Mouse (Mus musculus) forebrain, postnatal 0 days (tissue): Measurements from ENCODE around the gene Ano6. TPM values are rescaled to one million over a fixed set of nuclear protein-coding genes. Genes with fewer than 3 reads are reported as not detected.

ENCODE experiments used
- ATAC-seq: fragments of 200-750 bp; cut with Nextera tagmentation; 2 replicates; pipeline ENCODE4 v1.8.0; 2017; ENCODE audit warnings: mild to moderate bottlenecking, moderate library complexity
- DNase-seq: peaks from one replicate; pipeline ENCODE4 v3.0.0-alpha.2; 2015
- H3K27ac ChIP-seq: fragments of 300-500 bp; sonication (generic); 2 replicates; pipeline ENCODE4 v1.5.1; 2014; ENCODE audit warnings: low read depth, mild to moderate bottlenecking, antibody characterized with exemption, low read length, moderate library complexity, mixed read lengths
- H3K27me3 ChIP-seq: fragments of 300-500 bp; sonication (generic); 2 replicates; pipeline ENCODE4 v1.6.1; 2014; ENCODE audit warnings: mild to moderate bottlenecking, low read length, mixed read lengths; ENCODE audit not compliant: insufficient read depth
- H3K36me3 ChIP-seq: fragments of 300-500 bp; sonication (generic); 2 replicates; pipeline ENCODE4 v1.6.1; 2014; ENCODE audit warnings: mild to moderate bottlenecking, moderate library complexity; ENCODE audit not compliant: insufficient read depth
- H3K4me1 ChIP-seq: fragments of 300-500 bp; sonication (generic); 2 replicates; pipeline ENCODE4 v1.6.1; 2014; ENCODE audit warnings: antibody characterized with exemption; ENCODE audit not compliant: insufficient read depth
- H3K4me2 ChIP-seq: fragments of 300-500 bp; sonication (generic); 2 replicates; pipeline ENCODE4 v1.6.1; 2014; ENCODE audit warnings: low read depth, mild to moderate bottlenecking, moderate library complexity
- H3K4me3 ChIP-seq: fragments of 300-500 bp; sonication (generic); 2 replicates; pipeline ENCODE4 v1.5.1; 2014; ENCODE audit warnings: low read depth, low read length, mixed read lengths
- H3K9ac ChIP-seq: fragments of 300-500 bp; sonication (generic); 2 replicates; pipeline ENCODE4 v1.6.1; 2014; ENCODE audit warnings: mild to moderate bottlenecking
- H3K9me3 ChIP-seq: fragments of 300-500 bp; sonication (generic); 2 replicates; pipeline ENCODE4 v1.6.1; 2016; ENCODE audit warnings: low read length
- CTCF ChIP-seq: sonication (generic); IDR thresholded peaks from 2 replicates; pipeline ENCODE4 v1.5.1; 2016; ENCODE audit warnings: antibody characterized with exemption, control low read depth, low read depth
- WGBS: fragments of 180-500 bp; shearing (Covaris S2); extraction: QIAGEN DNeasy Blood & Tissue Kit; methylation state at CpG from one replicate; pipeline ENCODE4 v1.1.7; 2014; 5-methylcytosine and 5-hydroxymethylcytosine counted together
- polyA plus RNA-seq: library from polyadenylated mRNA; unstranded; fragments of >200 nt; fragmentation: Nextera tagmentation; extraction: Ambion mirVana; gene quantifications from 2 replicates; pipeline ENCODE4 v1.2.1, GENCODE M21; 2015
- total RNA-seq: library from RNA; depleted of rRNA; stranded (reverse); fragments of >200 nt; gene quantifications from 2 replicates; pipeline ENCODE4 v1.2.3, GENCODE M21; 2014

The Ano6 gene
- total and polyA plus RNA-seq, 2 experiments from 2014 or later = 17.2 to 32.6 TPM

- no peak for TF ChIP-seq CTCF
- DNase-seq = no peak
- H3K4me2 ChIP-seq = no peak overlapping the region
Observed at GRCm38 (mm10) chr15:95904247-95904646, 113.6 kb downstream of the Ano6 start.

GRCm38 (mm10) chr15:95906017-95906749 is 115.5 kb downstream of the Ano6 start:
- DNase-seq = no peak
- WGBS = 72% methylated on average over 7 of the region's 7 CpGs

More at GRCm38 (mm10) chr15:95904247-95904646, 113.6 kb downstream of the Ano6 start:
- Histone ChIP-seq H3K9me3 (no peaks in the 10 kb centered on the region), H3K9ac (no peak overlapping the region), H3K4me3 (no peak overlapping the region), H3K27me3 (no peaks in the 10 kb centered on the region), H3K36me3 (no peaks in the 10 kb centered on the region), H3K4me1 (no peaks in the 10 kb centered on the region), H3K27ac (no peak overlapping the region)
- ATAC-seq = no peak
- 69% methylated on average over 14 of the region's 14 CpGs for WGBS

GRCm38 (mm10) chr15:95906891-95907290 is 116.2 kb downstream of the Ano6 start:
- 0 out of 2 replicates have a peak overlapping the region, but pooled peaks have one; percentile 10 for H3K4me2 ChIP-seq
- no peaks in the 10 kb centered on the region for H3K9me3 ChIP-seq
- no peak for DNase-seq
- no peak overlapping the region for H3K9ac ChIP-seq
- H3K4me3 ChIP-seq = no peak overlapping the region
- no peaks in the 10 kb centered on the region for H3K4me1 ChIP-seq
- 82% methylated on average over 1 of the region's 1 CpGs for WGBS
- no peaks in the 10 kb centered on the region for H3K27me3 ChIP-seq
- no peaks in the 10 kb centered on the region for H3K36me3 ChIP-seq
- peak; percentile 55 for ATAC-seq
- TF ChIP-seq CTCF = no peak
- H3K27ac ChIP-seq = no peak overlapping the region

More at GRCm38 (mm10) chr15:95906017-95906749, 115.5 kb downstream of the Ano6 start:
- no peak for TF ChIP-seq CTCF
- Histone ChIP-seq H3K36me3 (no peaks in the 10 kb centered on the region), H3K27ac (no peak overlapping the region), H3K4me1 (no peaks in the 10 kb centered on the region), H3K9ac (no peak overlapping the region), H3K27me3 (no peaks in the 10 kb centered on the region), H3K4me2 (no peak overlapping the region), H3K9me3 (no peaks in the 10 kb centered on the region), H3K4me3 (no peak overlapping the region)
- ATAC-seq = no peak

GRCm38 (mm10) chr15:95907337-95907736 is 116.7 kb downstream of the Ano6 start:
- Histone ChIP-seq H3K4me3 (no peak overlapping the region), H3K27me3 (no peaks in the 10 kb centered on the region), H3K36me3 (no peaks in the 10 kb centered on the region), H3K4me2 (0 out of 2 replicates have a peak overlapping the region, but pooled peaks have one; percentile 10), H3K27ac (no peak overlapping the region), H3K9me3 (no peaks in the 10 kb centered on the region), H3K9ac (no peak overlapping the region), H3K4me1 (no peaks in the 10 kb centered on the region)
- ATAC-seq (peak; percentile 69), DNase-seq (peak; percentile 63)
- TF ChIP-seq CTCF = no peak
- 55% methylated on average over 10 of the region's 10 CpGs for WGBS

- Histone ChIP-seq H3K4me1 (no peaks in the 10 kb centered on the region), H3K4me3 (no peak overlapping the region), H3K9me3 (no peaks in the 10 kb centered on the region), H3K27me3 (no peaks in the 10 kb centered on the region), H3K27ac (no peak overlapping the region), H3K4me2 (no peak overlapping the region), H3K9ac (no peak overlapping the region), H3K36me3 (no peaks in the 10 kb centered on the region)
- ATAC-seq = no peak
- no peak for DNase-seq
- TF ChIP-seq CTCF = no peak
- 94% methylated on average over 1 of the region's 1 CpGs for WGBS
Observed at GRCm38 (mm10) chr15:95907909-95908308, 117.3 kb downstream of the Ano6 start.

- Histone ChIP-seq H3K9ac (no peak overlapping the region), H3K4me2 (no peak overlapping the region), H3K27me3 (no peaks in the 10 kb centered on the region), H3K27ac (no peak overlapping the region), H3K4me3 (no peak overlapping the region), H3K4me1 (no peaks in the 10 kb centered on the region), H3K36me3 (no peaks in the 10 kb centered on the region; the same call in 1 of the 2 replicates), H3K9me3 (no peaks in the 10 kb centered on the region)
- no peak for DNase-seq
- TF ChIP-seq CTCF = no peak
- 59% methylated on average over 3 of the region's 3 CpGs for WGBS
- no peak for ATAC-seq
Observed at GRCm38 (mm10) chr15:95910099-95910780, 119.6 kb downstream of the Ano6 start.

- ATAC-seq (no peak), DNase-seq (no peak)
- H3K9me3 ChIP-seq = no peaks in the 10 kb centered on the region
- H3K36me3 ChIP-seq = peaks cover 11% of the 10 kb centered on the region
- no peak overlapping the region for H3K27ac ChIP-seq
- H3K4me1 ChIP-seq = no peaks in the 10 kb centered on the region
- TF ChIP-seq CTCF = no peak
- 86% methylated on average over 3 of the region's 3 CpGs for WGBS
- H3K9ac ChIP-seq = no peak overlapping the region
- H3K27me3 ChIP-seq = no peaks in the 10 kb centered on the region
- H3K4me2 ChIP-seq = no peak overlapping the region
- H3K4me3 ChIP-seq = no peak overlapping the region
Observed at GRCm38 (mm10) chr15:95914963-95915362, 124.3 kb downstream of the Ano6 start.
